9 mouse cellular contexts compared by ENCODE assay signal in genomic region chr9:48646251-48646650, GRCm38 (mm10). TPM values are rescaled to one million over a fixed set of nuclear protein-coding genes. Genes with fewer than 3 reads are reported as not detected.
DNase-seq lines count a peak whose midpoint lies in the region; ATAC-seq and TF ChIP-seq lines count a peak whose summit lies in the region.
"Had no signal": no experiment of that assay in that cellular context is flagged by ENCODE, and none has a peak within 500 bp of the region (broad histone marks: within the 10 kb centered on the region; RNA-seq: fewer than 3 reads in every experiment).

No protein-coding gene starts in this region.

- peaks cover 10% of the 10 kb centered on the region for H3K9me3 ChIP-seq in liver, postnatal 0 days (ENCODE audit: low read length)
- no peaks in the 10 kb centered on the region for H3K9me3 ChIP-seq in neural tube, embryonic 14.5 days (ENCODE audit: control insufficient read depth, low read length)

- no peak overlapping the region for H3K9ac ChIP-seq in liver, postnatal 0 days (replicated peaks)
- H3K9ac ChIP-seq in neural tube, embryonic 14.5 days (replicated peaks; ENCODE audit: low read depth, low read length), result no peak overlapping the region
- H3K9ac ChIP-seq: heart, embryonic 13.5 days had no signal

- no peak overlapping the region for H3K4me3 ChIP-seq in liver, postnatal 0 days (ENCODE audit: low read depth, low read length)
- no peak overlapping the region for H3K4me3 ChIP-seq in neural tube, embryonic 14.5 days (ENCODE audit: low read depth, low read length)
- H3K4me3 ChIP-seq: heart, embryonic 13.5 days had no signal

- H3K4me1 ChIP-seq in liver, postnatal 0 days (ENCODE audit: insufficient read depth), result peaks cover 22% of the 10 kb centered on the region
- H3K4me1 ChIP-seq in neural tube, embryonic 14.5 days (ENCODE audit: control insufficient read depth, insufficient read depth, low read length), result peaks cover 19% of the 10 kb centered on the region

- no peak for TF ChIP-seq EP300 in liver, postnatal 0 days (IDR thresholded peaks at IDR 0.05; ENCODE audit: low read depth)

- H3K36me3 ChIP-seq in liver, postnatal 0 days (replicated peaks; ENCODE audit: insufficient read depth, low read length), result no peaks in the 10 kb centered on the region
- no peaks in the 10 kb centered on the region for H3K36me3 ChIP-seq in neural tube, embryonic 14.5 days (ENCODE audit: control insufficient read depth, insufficient read depth, low read length)
- H3K36me3 ChIP-seq: heart, embryonic 13.5 days had no signal

- no peaks in the 10 kb centered on the region for H3K27me3 ChIP-seq in liver, postnatal 0 days (ENCODE audit: insufficient read depth, low read length)
- no peaks in the 10 kb centered on the region for H3K27me3 ChIP-seq in neural tube, embryonic 14.5 days (ENCODE audit: control insufficient read depth, insufficient read depth, low read length)

- no peak overlapping the region for H3K27ac ChIP-seq in liver, postnatal 0 days (ENCODE audit: low read depth)
- H3K27ac ChIP-seq in neural tube, embryonic 14.5 days (ENCODE audit: low read depth, low read length), result no peak overlapping the region
- H3K27ac ChIP-seq: heart, embryonic 13.5 days had no signal

- intact Hi-C loops in gastrocnemius, postnatal 36 days (cut with DNase I), result loop anchor here (1.0 to 5.0 kb wide), 5 partner anchors 76 to 401 kb away; no protein-coding TSS in a partner anchor

- peak; percentile 16; the same call in 1 of the 2 replicates for ATAC-seq in liver, postnatal 0 days
- peak; percentile 58; the same call in 1 of the 2 replicates for ATAC-seq in neural tube, embryonic 14.5 days (ENCODE audit: low read depth)

- TF ChIP-seq CTCF in liver, postnatal 0 days (IDR thresholded peaks at IDR 0.05; ENCODE audit: low read depth), result peak; percentile 99

- DNase-seq in CD8-positive naive resting alpha-beta T cell, adult 2 months (ENCODE audit: low read depth in 2 of 2, low spot score in 2 of 2), result peak; percentile 44 to 62
- DNase-seq in adrenal gland, adult 2 months, result peak; percentile 60
- DNase-seq in embryo, embryonic 10 days (ENCODE audit: low spot score), result peak; percentile 96
- DNase-seq in gastrocnemius, postnatal 36 days, result peak; percentile 48 to 59
- peak; percentile 79 for DNase-seq in kidney, postnatal 10 days
- DNase-seq in liver, postnatal 0 days, result peak; percentile 69
- peak; percentile 73 for DNase-seq in thymus, postnatal 14 days

- no peak overlapping the region for H3K4me2 ChIP-seq in liver, postnatal 0 days (ENCODE audit: low read depth, low read length)
- no peak overlapping the region for H3K4me2 ChIP-seq in neural tube, embryonic 14.5 days (ENCODE audit: low read depth, low read length)
- H3K4me2 ChIP-seq: heart, embryonic 13.5 days had no signal

- 24% methylated on average over 4 of the region's 4 CpGs for WGBS in liver, postnatal 0 days (ENCODE audit: insufficient replicate concordance)
- 20% methylated on average over 4 of the region's 4 CpGs for WGBS in neural tube, embryonic 14.5 days

RNA-seq across cellular contexts. Expression of gene Nnmt, which starts 41.3 kb away (rescaled TPM):
- 100 to 1,000 TPM in 1 of 2 experiments, 10 to 100 TPM in 1; 25.8 to 147 TPM for total RNA-seq in adrenal gland, adult 2 months (2021)
- 4.1 and 9.5 TPM in 2 replicates for polyA plus RNA-seq in adrenal gland, adult 2 months (2012; rRNA removed)
- total RNA-seq in gastrocnemius, postnatal 36 days (2021), result 1 to 10 TPM; 2.8 to 5.2 TPM
- 0.34 and 0.41 TPM in 2 replicates for polyA plus RNA-seq in liver, postnatal 0 days (2015; fragmentation: Nextera tagmentation; extraction: Ambion mirVana)
- 0.44 TPM in 1 of 2 replicates, not detected in the other for polyA plus RNA-seq in neural tube, embryonic 14.5 days (2014; fragmentation: Nextera tagmentation; extraction: Ambion mirVana)
